Mouse (Mus musculus): Measurements from ENCODE around the gene Hoxc4. TPM values are rescaled to one million over a fixed set of nuclear protein-coding genes. Genes with fewer than 3 reads are reported as not detected.

The Hoxc4 gene
- not detected in 2 replicates for polyA plus RNA-seq (2016; fragmentation: Nextera tagmentation; extraction: Ambion mirVana)

GRCm38 (mm10) chr15:103018636-103019035 lies at the start of gene Hoxc4:
Gene Hoxc4, plus strand, starts transcription at chr15:103018934.
- ATAC-seq (ENCODE audit: low FRiP score): no peak
- H3K4me3 ChIP-seq (replicated peaks): no peak within 1 kb of the TSS
- 6% methylated on average over 9 of the region's 9 CpGs for WGBS
- no peak within 1 kb of the TSS for H3K27ac ChIP-seq
- H3K36me3 ChIP-seq (replicated peaks): no peaks in the 10 kb centered on the region
- H3K4me2 ChIP-seq: no peak within 1 kb of the TSS
- no peak within 1 kb of the TSS for H3K9ac ChIP-seq
- H3K9me3 ChIP-seq: no peaks in the 10 kb centered on the region
- H3K27me3 ChIP-seq: peaks cover 99% of the 10 kb centered on the region
- H3K4me1 ChIP-seq: peaks cover 5% of the 10 kb centered on the region

GRCm38 (mm10) chr15:102969296-102969695 lies 49.4 kb upstream of the Hoxc4 start:
- Histone ChIP-seq H3K27ac (no peak overlapping the region), H3K9me3 (no peaks in the 10 kb centered on the region), H3K9ac (no peak overlapping the region), H3K36me3 (replicated peaks) (no peaks in the 10 kb centered on the region), H3K4me1 (peaks cover 4% of the 10 kb centered on the region; the same call in 1 of the 2 replicates), H3K4me3 (replicated peaks) (no peak overlapping the region), H3K4me2 (no peak overlapping the region), H3K27me3 (peaks cover 100% of the 10 kb centered on the region)
- WGBS: 40% methylated on average over 1 of the region's 1 CpGs
- ATAC-seq (ENCODE audit: low FRiP score): no peak

- ATAC-seq (ENCODE audit: low FRiP score): no peak
- H3K4me1 ChIP-seq: peaks cover 4% of the 10 kb centered on the region; the same call in 1 of the 2 replicates
- H3K27me3 ChIP-seq: peaks cover 100% of the 10 kb centered on the region
- no peaks in the 10 kb centered on the region for H3K36me3 ChIP-seq (replicated peaks)
- no peak overlapping the region for H3K9ac ChIP-seq
- no peak overlapping the region for H3K27ac ChIP-seq
- WGBS: 1% methylated on average over 12 of the region's 12 CpGs
- H3K4me2 ChIP-seq: no peak overlapping the region
- no peak overlapping the region for H3K4me3 ChIP-seq (replicated peaks)
- no peaks in the 10 kb centered on the region for H3K9me3 ChIP-seq
Observed at GRCm38 (mm10) chr15:102970740-102971139, 48.0 kb upstream of the Hoxc4 start.

GRCm38 (mm10) chr15:102972254-102972653 lies 46.5 kb upstream of the Hoxc4 start:
- H3K4me1 ChIP-seq: no peaks in the 10 kb centered on the region
- H3K4me2 ChIP-seq: no peak overlapping the region
- no peak overlapping the region for H3K9ac ChIP-seq
- peaks cover 100% of the 10 kb centered on the region for H3K27me3 ChIP-seq
- H3K4me3 ChIP-seq (replicated peaks): no peak overlapping the region
- ATAC-seq (ENCODE audit: low FRiP score): no peak
- H3K36me3 ChIP-seq (replicated peaks): no peaks in the 10 kb centered on the region
- H3K27ac ChIP-seq: no peak overlapping the region
- WGBS: 1% methylated on average over 21 of the region's 21 CpGs
- H3K9me3 ChIP-seq: no peaks in the 10 kb centered on the region

GRCm38 (mm10) chr15:102972753-102973152 lies 46.0 kb upstream of the Hoxc4 start:
- Histone ChIP-seq H3K9ac (no peak overlapping the region), H3K9me3 (no peaks in the 10 kb centered on the region), H3K27me3 (peaks cover 100% of the 10 kb centered on the region), H3K4me2 (no peak overlapping the region), H3K36me3 (replicated peaks) (no peaks in the 10 kb centered on the region), H3K27ac (no peak overlapping the region), H3K4me3 (replicated peaks) (no peak overlapping the region), H3K4me1 (no peaks in the 10 kb centered on the region)
- no peak for ATAC-seq (ENCODE audit: low FRiP score)
- whole genome bisulfite sequencing: 1% methylated on average over 6 of the region's 6 CpGs

GRCm38 (mm10) chr15:102975034-102975433 lies 43.7 kb upstream of the Hoxc4 start:
- H3K4me1 ChIP-seq: no peaks in the 10 kb centered on the region
- H3K4me3 ChIP-seq (replicated peaks): no peak overlapping the region
- peaks cover 100% of the 10 kb centered on the region for H3K27me3 ChIP-seq
- no peak overlapping the region for H3K4me2 ChIP-seq
- 4% methylated on average over 7 of the region's 7 CpGs for WGBS
- ATAC-seq (ENCODE audit: low FRiP score): no peak
- no peak overlapping the region for H3K27ac ChIP-seq
- no peaks in the 10 kb centered on the region for H3K9me3 ChIP-seq
- no peaks in the 10 kb centered on the region for H3K36me3 ChIP-seq (replicated peaks)
- no peak overlapping the region for H3K9ac ChIP-seq

- under 1% methylated on average over 21 of the region's 21 CpGs for WGBS
- H3K36me3 ChIP-seq (replicated peaks): no peaks in the 10 kb centered on the region
- H3K27me3 ChIP-seq: peaks cover 100% of the 10 kb centered on the region
- no peak overlapping the region for H3K4me3 ChIP-seq (replicated peaks)
- H3K9ac ChIP-seq: no peak overlapping the region
- H3K4me2 ChIP-seq: no peak overlapping the region
- no peaks in the 10 kb centered on the region for H3K4me1 ChIP-seq
- no peak overlapping the region for H3K27ac ChIP-seq
- H3K9me3 ChIP-seq: no peaks in the 10 kb centered on the region
- ATAC-seq (ENCODE audit: low FRiP score): no peak
Observed at GRCm38 (mm10) chr15:102975688-102976111, 43.0 kb upstream of the Hoxc4 start.

GRCm38 (mm10) chr15:102976171-102976570 lies 42.6 kb upstream of the Hoxc4 start, which contains the start of gene Hoxc9:
Gene Hoxc9, plus strand, starts transcription at chr15:102976439.
- no peaks in the 10 kb centered on the region for H3K9me3 ChIP-seq
- H3K4me2 ChIP-seq: no peak within 1 kb of the TSS
- H3K9ac ChIP-seq: no peak within 1 kb of the TSS
- H3K27me3 ChIP-seq: peaks cover 100% of the 10 kb centered on the region
- no peak within 1 kb of the TSS for H3K4me3 ChIP-seq (replicated peaks)
- ATAC-seq (ENCODE audit: low FRiP score): no peak
- H3K27ac ChIP-seq: no peak within 1 kb of the TSS
- H3K36me3 ChIP-seq (replicated peaks): no peaks in the 10 kb centered on the region
- 1% methylated on average over 13 of the region's 20 CpGs for WGBS
- no peaks in the 10 kb centered on the region for H3K4me1 ChIP-seq

GRCm38 (mm10) chr15:102976631-102977422 lies 41.9 kb upstream of the Hoxc4 start:
- Histone ChIP-seq H3K36me3 (replicated peaks) (no peaks in the 10 kb centered on the region), H3K27me3 (peaks cover 100% of the 10 kb centered on the region), H3K27ac (no peak overlapping the region), H3K9ac (no peak overlapping the region), H3K4me1 (peaks cover 5% of the 10 kb centered on the region), H3K9me3 (no peaks in the 10 kb centered on the region), H3K4me3 (replicated peaks) (no peak overlapping the region), H3K4me2 (no peak overlapping the region)
- no peak for ATAC-seq (ENCODE audit: low FRiP score)
- under 1% methylated on average over 37 of the region's 37 CpGs for WGBS

GRCm38 (mm10) chr15:102977423-102977974 lies 41.2 kb upstream of the Hoxc4 start:
- WGBS: 1% methylated on average over 16 of the region's 16 CpGs
- no peak for ATAC-seq (ENCODE audit: low FRiP score)

GRCm38 (mm10) chr15:102978615-102979515 lies 39.9 kb upstream of the Hoxc4 start:
- peaks cover 8% of the 10 kb centered on the region for H3K4me1 ChIP-seq
- ATAC-seq (ENCODE audit: low FRiP score): no peak
- WGBS: 2% methylated on average over 13 of the region's 13 CpGs
- no peak overlapping the region for H3K9ac ChIP-seq
- peaks cover 100% of the 10 kb centered on the region for H3K27me3 ChIP-seq
- no peak overlapping the region for H3K4me2 ChIP-seq
- H3K9me3 ChIP-seq: no peaks in the 10 kb centered on the region
- H3K36me3 ChIP-seq (replicated peaks): no peaks in the 10 kb centered on the region
- no peak overlapping the region for H3K4me3 ChIP-seq (replicated peaks)
- H3K27ac ChIP-seq: no peak overlapping the region

More at GRCm38 (mm10) chr15:102977423-102977974, 41.2 kb upstream of the Hoxc4 start:
- H3K9ac ChIP-seq: no peak overlapping the region
- no peaks in the 10 kb centered on the region for H3K9me3 ChIP-seq
- no peak overlapping the region for H3K27ac ChIP-seq
- H3K4me1 ChIP-seq: peaks cover 8% of the 10 kb centered on the region
- peaks cover 100% of the 10 kb centered on the region for H3K27me3 ChIP-seq
- H3K4me2 ChIP-seq: no peak overlapping the region
- H3K36me3 ChIP-seq (replicated peaks): no peaks in the 10 kb centered on the region
- H3K4me3 ChIP-seq (replicated peaks): no peak overlapping the region

GRCm38 (mm10) chr15:102979936-102980335 lies 38.8 kb upstream of the Hoxc4 start:
- Histone ChIP-seq H3K4me1 (peaks cover 8% of the 10 kb centered on the region), H3K9me3 (no peaks in the 10 kb centered on the region), H3K36me3 (replicated peaks) (no peaks in the 10 kb centered on the region), H3K4me3 (replicated peaks) (no peak overlapping the region), H3K27ac (no peak overlapping the region), H3K27me3 (peaks cover 100% of the 10 kb centered on the region), H3K4me2 (no peak overlapping the region), H3K9ac (no peak overlapping the region)
- 0% methylated on average over 1 of the region's 1 CpGs for WGBS
- ATAC-seq (ENCODE audit: low FRiP score): no peak

Measured in forebrain, embryonic 12.5 days (tissue).